Mouse (Mus musculus) spleen, adult 2 months (tissue): ENCODE measurements at regions not wholly inside any gene's neighbourhood (a gene's known extent, or its start where the extent isn't known, plus 50 kb on each side); places are given as distances from the start of the nearest gene placed in this dataset.

Experiments used
- DNase-seq, 2 experiments: peaks; one replicate each; pipeline versions ENCODE4 v3.0.0 to v3.0.0-alpha.2; 2012 to 2021; ENCODE audit warnings: low spot score in 2 of 2, low read depth in 1 of 2
- H3K27ac ChIP-seq: fragments of 200-500 bp; 2 replicates; pipeline ENCODE4 v1.5.1; 2012; ENCODE audit warnings: low read length, inconsistent platforms; ENCODE audit not compliant: insufficient read depth
- H3K27me3 ChIP-seq: fragments of 200-500 bp; 2 replicates; pipeline ENCODE4 v1.6.1; 2012; ENCODE audit warnings: mild to moderate bottlenecking, moderate library complexity, low read length, inconsistent platforms; ENCODE audit not compliant: control insufficient read depth, insufficient read depth
- H3K36me3 ChIP-seq: fragments of 200-500 bp; 2 replicates; pipeline ENCODE4 v1.6.1; 2012; ENCODE audit warnings: mild to moderate bottlenecking, low read length, inconsistent platforms; ENCODE audit not compliant: control insufficient read depth, insufficient read depth
- H3K4me1 ChIP-seq: fragments of 200-500 bp; 2 replicates; pipeline ENCODE4 v1.6.1; 2011; ENCODE audit warnings: inconsistent platforms; ENCODE audit not compliant: control insufficient read depth, insufficient read depth, insufficient read length
- H3K4me3 ChIP-seq: fragments of 200-500 bp; 2 replicates; pipeline ENCODE4 v1.5.1; 2011; ENCODE audit warnings: mild to moderate bottlenecking, inconsistent platforms; ENCODE audit not compliant: insufficient read depth, insufficient read length; ENCODE audit errors: extremely low read depth
- CTCF ChIP-seq: fragments of 200-500 bp; IDR thresholded peaks from 2 replicates; pipeline ENCODE4 v1.5.1; 2011; ENCODE audit warnings: mild to moderate bottlenecking, inconsistent platforms; ENCODE audit not compliant: insufficient read depth, insufficient read length, insufficient replicate concordance; ENCODE audit errors: extremely low read depth
- POLR2A ChIP-seq: fragments of 200-500 bp; IDR thresholded peaks from 2 replicates; pipeline ENCODE4 v1.6.1; 2011; ENCODE audit warnings: low read depth, low read length, inconsistent platforms
- WGBS: fragments of 180-500 bp; shearing (Covaris S2); methylation state at CpG from one replicate; pipeline ENCODE4 v1.1.7; 2018; 5-methylcytosine and 5-hydroxymethylcytosine counted together

- WGBS = 76% methylated on average over 16 of the region's 16 CpGs
- no peaks in the 10 kb centered on the region for H3K36me3 ChIP-seq
- H3K4me3 ChIP-seq = no peak overlapping the region
- H3K27ac ChIP-seq = no peak overlapping the region
- TF ChIP-seq POLR2A (no peak), CTCF (no peak)
- no peaks in the 10 kb centered on the region for H3K27me3 ChIP-seq
- DNase-seq = no peak
- no peaks in the 10 kb centered on the region for H3K4me1 ChIP-seq
Measured at GRCm38 (mm10) chr5:111941831-111942230, 208.1 kb downstream of the Gm26897 start.

- no peak overlapping the region for H3K4me3 ChIP-seq
- TF ChIP-seq POLR2A (no peak), CTCF (no peak)
- DNase-seq = no peak
- 84% methylated on average over 2 of the region's 2 CpGs for WGBS
- no peaks in the 10 kb centered on the region for H3K4me1 ChIP-seq
- no peaks in the 10 kb centered on the region for H3K27me3 ChIP-seq
- H3K27ac ChIP-seq = no peak overlapping the region
- no peaks in the 10 kb centered on the region for H3K36me3 ChIP-seq
Measured at GRCm38 (mm10) chr5:111942792-111943191, 209.1 kb downstream of the Gm26897 start.

DNA sequence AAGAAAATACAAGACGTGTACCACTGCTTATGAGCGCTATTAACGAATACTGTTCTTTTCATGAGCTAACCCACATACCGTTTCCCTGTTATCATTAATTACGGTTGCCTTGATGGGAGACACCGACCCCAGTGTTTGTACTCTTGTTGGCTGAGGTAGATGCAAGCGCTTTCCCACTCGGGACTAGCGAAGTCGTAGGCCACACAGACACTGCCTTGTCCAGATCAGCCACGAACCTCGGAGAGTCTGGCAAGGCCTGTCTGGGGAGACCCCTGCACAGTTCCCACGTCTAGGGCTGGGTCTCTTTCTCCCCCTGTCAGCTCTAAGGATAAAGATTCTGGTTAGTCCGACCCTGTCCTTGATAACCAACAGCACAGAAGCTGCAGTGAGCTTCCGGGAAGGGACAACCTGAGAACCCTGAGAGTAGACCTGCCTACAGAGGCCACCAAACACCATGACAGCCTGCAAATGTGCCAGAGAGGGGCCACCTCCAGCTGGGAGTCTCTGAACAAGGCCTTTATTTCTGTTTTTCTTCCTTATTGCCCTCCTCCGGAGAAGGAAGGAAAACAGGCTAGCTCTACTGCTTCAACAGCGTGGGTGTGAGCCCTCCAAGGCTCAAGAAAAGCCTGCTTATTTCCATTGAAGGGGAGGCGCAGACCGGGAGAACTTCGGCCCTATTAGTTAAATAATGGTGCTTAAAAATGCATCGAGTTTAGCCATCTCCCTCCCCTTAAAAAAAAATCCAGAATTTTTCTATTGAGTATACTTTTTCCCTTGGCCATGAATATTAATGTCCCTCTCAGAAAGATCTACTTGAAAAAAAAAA is 209.8 kb downstream of the Gm26897 start:
- Histone ChIP-seq H3K4me3 (no peak overlapping the region), H3K27ac (no peak overlapping the region), H3K4me1 (no peaks in the 10 kb centered on the region), H3K36me3 (no peaks in the 10 kb centered on the region), H3K27me3 (no peaks in the 10 kb centered on the region)
- no peak for DNase-seq
- 79% methylated on average over 21 of the region's 21 CpGs for WGBS
- TF ChIP-seq POLR2A (no peak), CTCF (no peak)

DNA sequence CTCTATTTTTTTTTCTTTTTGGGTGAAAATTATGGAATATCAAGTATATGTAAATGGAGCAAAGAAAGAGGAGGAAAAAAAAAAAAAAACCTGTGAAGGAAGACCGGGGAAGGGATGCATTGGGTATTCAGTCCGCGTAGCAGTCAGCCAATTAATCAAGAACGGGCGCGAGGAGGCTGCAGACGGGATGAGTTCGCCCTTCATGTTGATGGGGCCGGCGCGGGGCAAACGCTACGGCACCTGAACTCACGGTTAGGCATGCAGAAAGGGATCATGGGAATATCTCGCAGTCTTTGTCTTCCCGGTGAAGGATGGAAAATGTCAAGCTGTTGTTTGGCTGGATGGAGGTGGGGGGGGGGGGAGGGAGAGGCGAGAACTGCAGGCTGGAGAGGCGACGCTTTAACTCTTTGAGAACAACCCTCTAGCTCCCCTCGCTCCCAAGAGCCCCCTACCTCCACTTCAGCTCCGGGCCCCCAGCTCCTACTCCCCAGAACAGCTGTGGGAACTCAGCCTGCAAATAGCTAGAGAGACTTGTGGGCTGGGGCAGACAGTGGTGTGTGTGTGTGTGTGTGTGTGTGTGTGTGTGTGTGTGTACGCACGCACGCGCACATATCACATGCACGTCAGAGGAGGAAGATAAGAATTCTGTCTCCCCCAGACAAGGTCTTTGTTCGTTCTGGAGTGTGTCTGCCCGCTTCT is 210.7 kb downstream of the Gm26897 start:
- H3K4me3 ChIP-seq = no peak overlapping the region
- DNase-seq = no peak
- H3K27me3 ChIP-seq = no peaks in the 10 kb centered on the region
- TF ChIP-seq CTCF (no peak), POLR2A (no peak)
- H3K4me1 ChIP-seq = no peaks in the 10 kb centered on the region
- no peaks in the 10 kb centered on the region for H3K36me3 ChIP-seq
- WGBS = 32% methylated on average over 28 of the region's 28 CpGs
- H3K27ac ChIP-seq = no peak overlapping the region

DNA sequence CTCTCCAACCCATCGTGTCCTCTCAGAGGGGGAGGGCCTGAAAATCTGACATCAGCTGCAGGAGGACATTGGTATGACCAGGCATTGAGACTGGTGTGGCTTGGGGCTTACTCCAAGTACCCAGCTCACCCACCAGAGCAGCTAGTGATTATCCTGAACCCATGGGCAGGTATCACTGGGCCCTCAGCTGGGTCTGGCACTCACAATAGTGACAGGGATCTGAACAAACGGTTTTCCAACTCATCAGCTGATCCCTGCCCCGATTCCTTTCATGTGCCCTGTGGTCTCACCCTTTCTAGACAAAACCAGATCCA is 211.2 kb downstream of the Gm26897 start:
- Histone ChIP-seq H3K4me3 (no peak overlapping the region), H3K36me3 (no peaks in the 10 kb centered on the region), H3K27ac (no peak overlapping the region), H3K4me1 (no peaks in the 10 kb centered on the region), H3K27me3 (no peaks in the 10 kb centered on the region)
- DNase-seq = no peak
- 64% methylated on average over 3 of the region's 3 CpGs for WGBS
- TF ChIP-seq POLR2A (no peak), CTCF (no peak)

GRCm38 (mm10) chr5:111946281-111946680 is 212.6 kb downstream of the Gm26897 start:
- no peak for DNase-seq
- H3K27me3 ChIP-seq = no peaks in the 10 kb centered on the region
- H3K36me3 ChIP-seq = no peaks in the 10 kb centered on the region
- H3K27ac ChIP-seq = no peak overlapping the region
- WGBS = 90% methylated on average over 11 of the region's 11 CpGs
- H3K4me1 ChIP-seq = no peaks in the 10 kb centered on the region
- no peak for TF ChIP-seq CTCF
- TF ChIP-seq POLR2A = no peak
- no peak overlapping the region for H3K4me3 ChIP-seq

GRCm38 (mm10) chr5:111957698-111958097 is 224.0 kb downstream of the Gm26897 start:
- TF ChIP-seq POLR2A = no peak
- no peak for TF ChIP-seq CTCF
- no peaks in the 10 kb centered on the region for H3K27me3 ChIP-seq
- WGBS = 79% methylated on average over 28 of the region's 28 CpGs
- no peak overlapping the region for H3K4me3 ChIP-seq
- no peak overlapping the region for H3K27ac ChIP-seq
- no peak for DNase-seq
- no peaks in the 10 kb centered on the region for H3K36me3 ChIP-seq
- no peaks in the 10 kb centered on the region for H3K4me1 ChIP-seq
